Mouse (Mus musculus): ENCODE results near the gene Bank1. TPM values are rescaled to one million over a fixed set of nuclear protein-coding genes. Genes with fewer than 3 reads are reported as not detected.

The Bank1 gene
- polyA plus RNA-seq, 1 experiment from 2014 or later: 0.52 TPM

GRCm38 (mm10) chr3:136251578-136251977 is 74.3 kb downstream of the Bank1 start:
- Histone ChIP-seq H3K36me3 (no peaks in the 10 kb centered on the region), H3K4me2 (no peak overlapping the region), H3K4me3 (no peak overlapping the region), H3K4me1 (no peaks in the 10 kb centered on the region), H3K9ac (no peak overlapping the region), H3K27ac (no peak overlapping the region), H3K27me3 (no peaks in the 10 kb centered on the region), H3K9me3 (no peaks in the 10 kb centered on the region)
- no peak for ATAC-seq (ENCODE audit: insufficient number of reproducible peaks, insufficient read depth, low FRiP score, low TSS enrichment, low read depth)
- WGBS: 91% methylated on average over 4 of the region's 4 CpGs

GRCm38 (mm10) chr3:136247331-136247730 is 78.5 kb downstream of the Bank1 start:
- ATAC-seq (ENCODE audit: insufficient number of reproducible peaks, insufficient read depth, low FRiP score, low TSS enrichment, low read depth): no peak
- Histone ChIP-seq H3K27me3 (no peaks in the 10 kb centered on the region), H3K4me2 (no peak overlapping the region), H3K36me3 (no peaks in the 10 kb centered on the region), H3K27ac (no peak overlapping the region), H3K4me3 (no peak overlapping the region), H3K9me3 (no peaks in the 10 kb centered on the region), H3K9ac (no peak overlapping the region), H3K4me1 (no peaks in the 10 kb centered on the region)
- WGBS: 79% methylated on average over 5 of the region's 5 CpGs

GRCm38 (mm10) chr3:136244931-136245330 is 80.9 kb downstream of the Bank1 start:
- no peaks in the 10 kb centered on the region for H3K27me3 ChIP-seq
- H3K27ac ChIP-seq: no peak overlapping the region
- no peak overlapping the region for H3K4me3 ChIP-seq
- ATAC-seq (ENCODE audit: insufficient number of reproducible peaks, insufficient read depth, low FRiP score, low TSS enrichment, low read depth): no peak
- WGBS: 51% methylated on average over 2 of the region's 2 CpGs
- no peak overlapping the region for H3K9ac ChIP-seq
- H3K9me3 ChIP-seq: no peaks in the 10 kb centered on the region
- no peaks in the 10 kb centered on the region for H3K36me3 ChIP-seq
- H3K4me1 ChIP-seq: no peaks in the 10 kb centered on the region
- H3K4me2 ChIP-seq: no peak overlapping the region

- no peaks in the 10 kb centered on the region for H3K4me1 ChIP-seq
- no peak overlapping the region for H3K27ac ChIP-seq
- no peak overlapping the region for H3K9ac ChIP-seq
- no peaks in the 10 kb centered on the region for H3K27me3 ChIP-seq
- H3K4me2 ChIP-seq: no peak overlapping the region
- no peak overlapping the region for H3K4me3 ChIP-seq
- no peaks in the 10 kb centered on the region for H3K36me3 ChIP-seq
- no peak for ATAC-seq (ENCODE audit: insufficient number of reproducible peaks, insufficient read depth, low FRiP score, low TSS enrichment, low read depth)
- H3K9me3 ChIP-seq: no peaks in the 10 kb centered on the region
- 82% methylated on average over 3 of the region's 3 CpGs for WGBS
Measured at GRCm38 (mm10) chr3:136238790-136239189, 87.1 kb downstream of the Bank1 start.

- WGBS: 61% methylated on average over 2 of the region's 2 CpGs
- Histone ChIP-seq H3K4me1 (no peaks in the 10 kb centered on the region), H3K4me3 (no peak overlapping the region)
Measured at GRCm38 (mm10) chr3:136233507-136233906, 92.4 kb downstream of the Bank1 start.

GRCm38 (mm10) chr3:136230602-136231151 is 95.2 kb downstream of the Bank1 start:
- H3K4me3 ChIP-seq: no peak overlapping the region
- WGBS: 92% methylated on average over 3 of the region's 3 CpGs
- no peaks in the 10 kb centered on the region for H3K4me1 ChIP-seq
- no peaks in the 10 kb centered on the region for H3K27me3 ChIP-seq
- H3K9me3 ChIP-seq: no peaks in the 10 kb centered on the region
- no peaks in the 10 kb centered on the region for H3K36me3 ChIP-seq
- no peak for ATAC-seq (ENCODE audit: insufficient number of reproducible peaks, insufficient read depth, low FRiP score, low TSS enrichment, low read depth)
- no peak overlapping the region for H3K4me2 ChIP-seq
- no peak overlapping the region for H3K27ac ChIP-seq
- no peak overlapping the region for H3K9ac ChIP-seq

More at GRCm38 (mm10) chr3:136233507-136233906, 92.4 kb downstream of the Bank1 start:
- H3K27me3 ChIP-seq: no peaks in the 10 kb centered on the region
- no peaks in the 10 kb centered on the region for H3K36me3 ChIP-seq
- no peak overlapping the region for H3K27ac ChIP-seq
- ATAC-seq (ENCODE audit: insufficient number of reproducible peaks, insufficient read depth, low FRiP score, low TSS enrichment, low read depth): no peak
- no peaks in the 10 kb centered on the region for H3K9me3 ChIP-seq
- H3K9ac ChIP-seq: no peak overlapping the region
- H3K4me2 ChIP-seq: no peak overlapping the region

GRCm38 (mm10) chr3:136189661-136190228 is 136.1 kb downstream of the Bank1 start:
- H3K4me3 ChIP-seq: no peak overlapping the region
- H3K9me3 ChIP-seq: no peaks in the 10 kb centered on the region
- H3K9ac ChIP-seq: no peak overlapping the region
- H3K36me3 ChIP-seq: no peaks in the 10 kb centered on the region
- H3K4me2 ChIP-seq: no peak overlapping the region
- H3K27ac ChIP-seq: no peak overlapping the region
- WGBS: 95% methylated on average over 1 of the region's 1 CpGs
- ATAC-seq (ENCODE audit: insufficient number of reproducible peaks, insufficient read depth, low FRiP score, low TSS enrichment, low read depth): no peak
- H3K27me3 ChIP-seq: no peaks in the 10 kb centered on the region
- H3K4me1 ChIP-seq: no peaks in the 10 kb centered on the region

GRCm38 (mm10) chr3:136186548-136187113 is 139.2 kb downstream of the Bank1 start:
- no peaks in the 10 kb centered on the region for H3K27me3 ChIP-seq
- no peak overlapping the region for H3K4me3 ChIP-seq
- no peaks in the 10 kb centered on the region for H3K9me3 ChIP-seq
- H3K4me2 ChIP-seq: no peak overlapping the region
- no peaks in the 10 kb centered on the region for H3K4me1 ChIP-seq
- 59% methylated on average over 3 of the region's 3 CpGs for WGBS
- ATAC-seq (ENCODE audit: insufficient number of reproducible peaks, insufficient read depth, low FRiP score, low TSS enrichment, low read depth): no peak
- no peak overlapping the region for H3K9ac ChIP-seq
- H3K27ac ChIP-seq: no peak overlapping the region
- no peaks in the 10 kb centered on the region for H3K36me3 ChIP-seq

GRCm38 (mm10) chr3:136171631-136172030 is 154.2 kb downstream of the Bank1 start:
- Histone ChIP-seq H3K27me3 (no peaks in the 10 kb centered on the region), H3K9ac (no peak overlapping the region), H3K4me1 (no peaks in the 10 kb centered on the region), H3K4me3 (no peak overlapping the region), H3K9me3 (no peaks in the 10 kb centered on the region), H3K27ac (no peak overlapping the region), H3K36me3 (no peaks in the 10 kb centered on the region), H3K4me2 (no peak overlapping the region)
- no peak for ATAC-seq (ENCODE audit: insufficient number of reproducible peaks, insufficient read depth, low FRiP score, low TSS enrichment, low read depth)

GRCm38 (mm10) chr3:136168071-136168470 is 157.8 kb downstream of the Bank1 start:
- Histone ChIP-seq H3K27me3 (no peaks in the 10 kb centered on the region), H3K4me1 (no peaks in the 10 kb centered on the region), H3K9ac (no peak overlapping the region), H3K27ac (no peak overlapping the region), H3K9me3 (no peaks in the 10 kb centered on the region), H3K4me2 (no peak overlapping the region), H3K36me3 (no peaks in the 10 kb centered on the region), H3K4me3 (no peak overlapping the region)
- ATAC-seq (ENCODE audit: insufficient number of reproducible peaks, insufficient read depth, low FRiP score, low TSS enrichment, low read depth): no peak
- 46% methylated on average over 4 of the region's 4 CpGs for WGBS

- no peaks in the 10 kb centered on the region for H3K4me1 ChIP-seq
- H3K27ac ChIP-seq: no peak overlapping the region
- H3K27me3 ChIP-seq: no peaks in the 10 kb centered on the region
- no peak for ATAC-seq (ENCODE audit: insufficient number of reproducible peaks, insufficient read depth, low FRiP score, low TSS enrichment, low read depth)
- H3K4me2 ChIP-seq: no peak overlapping the region
- H3K9ac ChIP-seq: no peak overlapping the region
- H3K4me3 ChIP-seq: no peak overlapping the region
- no peaks in the 10 kb centered on the region for H3K9me3 ChIP-seq
- WGBS: 87% methylated on average over 4 of the region's 4 CpGs
- no peaks in the 10 kb centered on the region for H3K36me3 ChIP-seq
Measured at GRCm38 (mm10) chr3:136166671-136167070, 159.2 kb downstream of the Bank1 start.

- Histone ChIP-seq H3K9ac (no peak overlapping the region), H3K4me3 (no peak overlapping the region), H3K4me2 (no peak overlapping the region), H3K9me3 (no peaks in the 10 kb centered on the region), H3K4me1 (no peaks in the 10 kb centered on the region), H3K27ac (no peak overlapping the region), H3K27me3 (no peaks in the 10 kb centered on the region), H3K36me3 (no peaks in the 10 kb centered on the region)
- ATAC-seq (ENCODE audit: insufficient number of reproducible peaks, insufficient read depth, low FRiP score, low TSS enrichment, low read depth): no peak
- whole genome bisulfite sequencing: 92% methylated on average over 2 of the region's 2 CpGs
Measured at GRCm38 (mm10) chr3:136166033-136166361, 159.9 kb downstream of the Bank1 start.

Measured in embryonic facial prominence, embryonic 13.5 days (tissue).